Mouse (Mus musculus) stomach, embryonic 15.5 days (tissue): ENCODE measurements around the gene AC141477.1. TPM values are rescaled to one million over a fixed set of nuclear protein-coding genes. Genes with fewer than 3 reads are reported as not detected.

Source experiments
- ATAC-seq: fragments of 200-750 bp; cut with Nextera tagmentation; 2 replicates; pipeline ENCODE4 v1.8.0; 2017; ENCODE audit warnings: low read depth, moderate number of reproducible peaks, moderate TSS enrichment; ENCODE audit not compliant: insufficient read depth, low FRiP score
- H3K27ac ChIP-seq: fragments of 300-500 bp; sonication (generic); 2 replicates; pipeline ENCODE4 v1.5.1; 2015; ENCODE audit warnings: mild to moderate bottlenecking, inconsistent platforms
- H3K27me3 ChIP-seq: fragments of 300-500 bp; sonication (generic); replicated peaks from 2 replicates; pipeline ENCODE4 v1.6.1; 2015; ENCODE audit warnings: inconsistent platforms
- H3K36me3 ChIP-seq: fragments of 300-500 bp; sonication (generic); 2 replicates; pipeline ENCODE4 v1.6.1; 2015; ENCODE audit warnings: inconsistent platforms
- H3K4me1 ChIP-seq: fragments of 300-500 bp; sonication (generic); 2 replicates; pipeline ENCODE4 v1.6.1; 2015; ENCODE audit warnings: inconsistent platforms
- H3K4me2 ChIP-seq: fragments of 300-500 bp; sonication (generic); 2 replicates; pipeline ENCODE4 v1.6.1; 2015; ENCODE audit warnings: mild to moderate bottlenecking, inconsistent platforms
- H3K4me3 ChIP-seq: fragments of 300-500 bp; sonication (generic); replicated peaks from 2 replicates; pipeline ENCODE4 v1.5.1; 2015; ENCODE audit warnings: inconsistent platforms
- H3K9ac ChIP-seq: fragments of 300-500 bp; sonication (generic); 2 replicates; pipeline ENCODE4 v1.6.1; 2015; ENCODE audit warnings: inconsistent platforms
- H3K9me3 ChIP-seq: fragments of 300-500 bp; sonication (generic); 2 replicates; pipeline ENCODE4 v1.6.1; 2016; ENCODE audit warnings: inconsistent platforms
- WGBS: fragments of 180-500 bp; shearing (Covaris S2); methylation state at CpG from one replicate; pipeline ENCODE4 v1.1.7; 2015; 5-methylcytosine and 5-hydroxymethylcytosine counted together
- polyA plus RNA-seq: library from polyadenylated mRNA; unstranded; fragments of >200 nt; fragmentation: Nextera tagmentation; extraction: Ambion mirVana; gene quantifications from 2 replicates; pipeline ENCODE4 v1.2.1, GENCODE M21; 2015

The AC141477.1 gene
- polyA plus RNA-seq, 1 experiment from 2014 or later, result not detected

- Histone ChIP-seq H3K4me1 (no peaks in the 10 kb centered on the region), H3K27ac (no peak overlapping the region), H3K9ac (no peak overlapping the region), H3K27me3 (no peaks in the 10 kb centered on the region), H3K9me3 (no peaks in the 10 kb centered on the region), H3K4me3 (no peak overlapping the region), H3K36me3 (peaks cover 38% of the 10 kb centered on the region), H3K4me2 (no peak overlapping the region)
- no peak for ATAC-seq
- WGBS, result 95% methylated on average over 9 of the region's 9 CpGs
Measured at GRCm38 (mm10) chr10:76391166-76391565, 49.1 kb downstream of the AC141477.1 start.

Other genes with a start within 250 kb of the AC141477.1 start
- gene Prmt2, start 202.6 kb downstream of the AC141477.1 start, polyA plus RNA-seq, result 48.4 and 51.3 TPM in 2 replicates
- 2.5 and 2.8 TPM in 2 replicates for gene S100b, start 186.6 kb downstream of the AC141477.1 start, polyA plus RNA-seq
- gene Dip2a, start 95.2 kb downstream of the AC141477.1 start, polyA plus RNA-seq, result 9.5 and 10.9 TPM in 2 replicates
- 13.6 and 14.1 TPM in 2 replicates for gene Pcnt, start 2.3 kb upstream of the AC141477.1 start, polyA plus RNA-seq
- not detected in 2 replicates for gene 2610028H24Rik, start 8.6 kb upstream of the AC141477.1 start, polyA plus RNA-seq
- 41.8 and 42.5 TPM in 2 replicates for gene Mcm3ap, start 28.5 kb upstream of the AC141477.1 start, polyA plus RNA-seq
- gene Ybey, start 28.7 kb upstream of the AC141477.1 start, polyA plus RNA-seq, result 5.4 and 5.6 TPM in 2 replicates
- gene Lss, start 91.1 kb upstream of the AC141477.1 start, polyA plus RNA-seq, result 40.6 and 51.9 TPM in 2 replicates
- gene Spatc1l, start 121.8 kb upstream of the AC141477.1 start, polyA plus RNA-seq, result 0.09 and 0.13 TPM in 2 replicates
- gene Ftcd, start 135.2 kb upstream of the AC141477.1 start, polyA plus RNA-seq, result 0.99 and 2.2 TPM in 2 replicates
- 294 and 297 TPM in 2 replicates for gene Col6a2, start 183.2 kb upstream of the AC141477.1 start, polyA plus RNA-seq